Mouse (Mus musculus) neural tube, embryonic 14.5 days (tissue): ENCODE data around the gene Ermap. TPM values are rescaled to one million over a fixed set of nuclear protein-coding genes. Genes with fewer than 3 reads are reported as not detected.

Experiments
- ATAC-seq: fragments of 200-750 bp; cut with Nextera tagmentation; 2 replicates; pipeline ENCODE4 v1.8.0; 2017; ENCODE audit warnings: low read depth, mild to moderate bottlenecking, moderate TSS enrichment, moderate library complexity
- H3K27ac ChIP-seq: fragments of 300-500 bp; sonication (generic); 2 replicates; pipeline ENCODE4 v1.5.1; 2014; ENCODE audit warnings: low read depth, mild to moderate bottlenecking, control low read depth, low read length, moderate library complexity, mixed read lengths
- H3K27me3 ChIP-seq: fragments of 300-500 bp; sonication (generic); 2 replicates; pipeline ENCODE4 v1.6.1; 2014; ENCODE audit warnings: low read length; ENCODE audit not compliant: control insufficient read depth, insufficient read depth
- H3K36me3 ChIP-seq: fragments of 300-500 bp; sonication (generic); 2 replicates; pipeline ENCODE4 v1.6.1; 2014; ENCODE audit warnings: low read length, mixed read lengths; ENCODE audit not compliant: control insufficient read depth, insufficient read depth
- H3K4me1 ChIP-seq: fragments of 300-500 bp; sonication (generic); 2 replicates; pipeline ENCODE4 v1.6.1; 2014; ENCODE audit warnings: low read length; ENCODE audit not compliant: control insufficient read depth, insufficient read depth
- H3K4me2 ChIP-seq: fragments of 300-500 bp; sonication (generic); 2 replicates; pipeline ENCODE4 v1.6.1; 2014; ENCODE audit warnings: mild to moderate bottlenecking, low read depth, low read length, control low read depth
- H3K4me3 ChIP-seq: fragments of 300-500 bp; sonication (generic); 2 replicates; pipeline ENCODE4 v1.5.1; 2014; ENCODE audit warnings: low read depth, low read length, control low read depth, mixed read lengths
- H3K9ac ChIP-seq: fragments of 300-500 bp; sonication (generic); replicated peaks from 2 replicates; pipeline ENCODE4 v1.6.1; 2014; ENCODE audit warnings: low read depth, mild to moderate bottlenecking, control low read depth, low read length, mixed read lengths
- H3K9me3 ChIP-seq: fragments of 300-500 bp; sonication (generic); 2 replicates; pipeline ENCODE4 v1.6.1; 2016; ENCODE audit warnings: low read length; ENCODE audit not compliant: control insufficient read depth
- WGBS: fragments of 180-500 bp; shearing (Covaris S2); extraction: QIAGEN DNeasy Blood & Tissue Kit; methylation state at CpG from one replicate; pipeline ENCODE4 v1.1.7; 2014; 5-methylcytosine and 5-hydroxymethylcytosine counted together
- polyA plus RNA-seq: library from polyadenylated mRNA; unstranded; fragments of >200 nt; fragmentation: Nextera tagmentation; extraction: Ambion mirVana; gene quantifications from 2 replicates; pipeline ENCODE4 v1.2.1, GENCODE M21; 2014

Ermap gene
- polyA plus RNA-seq, 1 experiment from 2014 or later: 1.2 TPM

- no peak overlapping the region for H3K4me3 ChIP-seq
- no peaks in the 10 kb centered on the region for H3K9me3 ChIP-seq
- H3K27me3 ChIP-seq: no peaks in the 10 kb centered on the region
- no peak overlapping the region for H3K4me2 ChIP-seq
- no peaks in the 10 kb centered on the region for H3K36me3 ChIP-seq
- no peak for ATAC-seq
- H3K9ac ChIP-seq: no peak overlapping the region
- H3K27ac ChIP-seq: no peak overlapping the region
- no peaks in the 10 kb centered on the region for H3K4me1 ChIP-seq
- 39% methylated on average over 2 of the region's 2 CpGs for WGBS
These were observed 32.6 kb downstream of the Ermap start for GRCm38 (mm10) chr4:119157186-119157585.

- no peak overlapping the region for H3K27ac ChIP-seq
- H3K4me2 ChIP-seq: no peak overlapping the region
- H3K27me3 ChIP-seq: no peaks in the 10 kb centered on the region
- WGBS: 87% methylated on average over 11 of the region's 11 CpGs
- no peaks in the 10 kb centered on the region for H3K36me3 ChIP-seq
- no peak overlapping the region for H3K9ac ChIP-seq
- no peak overlapping the region for H3K4me3 ChIP-seq
- H3K4me1 ChIP-seq: no peaks in the 10 kb centered on the region
- no peaks in the 10 kb centered on the region for H3K9me3 ChIP-seq
- ATAC-seq: no peak
These were observed 41.1 kb downstream of the Ermap start for GRCm38 (mm10) chr4:119148741-119149140.

- no peaks in the 10 kb centered on the region for H3K4me1 ChIP-seq
- ATAC-seq: no peak
- H3K4me3 ChIP-seq: no peak overlapping the region
- no peak overlapping the region for H3K4me2 ChIP-seq
- H3K27ac ChIP-seq: no peak overlapping the region
- no peak overlapping the region for H3K9ac ChIP-seq
- 91% methylated on average over 5 of the region's 5 CpGs for WGBS
- no peaks in the 10 kb centered on the region for H3K27me3 ChIP-seq
- no peaks in the 10 kb centered on the region for H3K36me3 ChIP-seq
- no peaks in the 10 kb centered on the region for H3K9me3 ChIP-seq
These were observed 42.5 kb downstream of the Ermap start for GRCm38 (mm10) chr4:119147347-119147746.

- H3K9me3 ChIP-seq: no peaks in the 10 kb centered on the region
- H3K36me3 ChIP-seq: no peaks in the 10 kb centered on the region
- no peak overlapping the region for H3K27ac ChIP-seq
- no peaks in the 10 kb centered on the region for H3K27me3 ChIP-seq
- no peaks in the 10 kb centered on the region for H3K4me1 ChIP-seq
- WGBS: 87% methylated on average over 7 of the region's 7 CpGs
- H3K4me2 ChIP-seq: no peak overlapping the region
- H3K9ac ChIP-seq: no peak overlapping the region
- ATAC-seq: no peak
- H3K4me3 ChIP-seq: no peak overlapping the region
These were observed 43.0 kb downstream of the Ermap start for GRCm38 (mm10) chr4:119146816-119147215.

GRCm38 (mm10) chr4:119142230-119142871, 47.5 kb downstream of the Ermap start:
- peak overlapping the region; percentile 41 for H3K4me2 ChIP-seq

GRCm38 (mm10) chr4:119141191-119141590, 48.6 kb downstream of the Ermap start:
- no peak overlapping the region for H3K4me3 ChIP-seq

More at GRCm38 (mm10) chr4:119142230-119142871, 47.5 kb downstream of the Ermap start:
- Histone ChIP-seq H3K9me3 (no peaks in the 10 kb centered on the region), H3K9ac (no peak overlapping the region; the same call in 1 of the 2 replicates), H3K36me3 (no peaks in the 10 kb centered on the region), H3K4me3 (peak overlapping the region; percentile 15; the same call in 1 of the 2 replicates), H3K4me1 (peaks cover 3% of the 10 kb centered on the region; the same call in 1 of the 2 replicates), H3K27me3 (no peaks in the 10 kb centered on the region), H3K27ac (no peak overlapping the region)
- WGBS: 21% methylated on average over 24 of the region's 24 CpGs
- ATAC-seq: peak; percentile 75

GRCm38 (mm10) chr4:119140126-119140525, 49.7 kb downstream of the Ermap start:
- WGBS: 43% methylated on average over 3 of the region's 3 CpGs
- Histone ChIP-seq H3K4me1 (peaks cover 3% of the 10 kb centered on the region; the same call in 1 of the 2 replicates), H3K9me3 (no peaks in the 10 kb centered on the region), H3K4me3 (no peak overlapping the region), H3K27me3 (no peaks in the 10 kb centered on the region), H3K9ac (no peak overlapping the region), H3K36me3 (0 out of 2 replicates have a peak, but pooled peaks cover 8% of the 10 kb centered on the region), H3K27ac (no peak overlapping the region), H3K4me2 (no peak overlapping the region)
- no peak for ATAC-seq

More at GRCm38 (mm10) chr4:119141191-119141590, 48.6 kb downstream of the Ermap start:
- Histone ChIP-seq H3K9me3 (no peaks in the 10 kb centered on the region), H3K9ac (no peak overlapping the region), H3K27ac (no peak overlapping the region), H3K4me2 (no peak overlapping the region), H3K36me3 (no peaks in the 10 kb centered on the region), H3K27me3 (no peaks in the 10 kb centered on the region), H3K4me1 (peaks cover 3% of the 10 kb centered on the region; the same call in 1 of the 2 replicates)
- no peak for ATAC-seq
- 49% methylated on average over 10 of the region's 10 CpGs for WGBS

- 53% methylated on average over 8 of the region's 8 CpGs for WGBS
- no peak overlapping the region for H3K27ac ChIP-seq
- H3K36me3 ChIP-seq: peaks cover 17% of the 10 kb centered on the region
- peaks cover 3% of the 10 kb centered on the region; the same call in 1 of the 2 replicates for H3K4me1 ChIP-seq
- no peak for ATAC-seq
- H3K9me3 ChIP-seq: no peaks in the 10 kb centered on the region
- no peaks in the 10 kb centered on the region for H3K27me3 ChIP-seq
- no peak overlapping the region for H3K9ac ChIP-seq
- peak overlapping the region; percentile 20; the same call in 1 of the 2 replicates for H3K4me3 ChIP-seq
- peak overlapping the region; percentile 58 for H3K4me2 ChIP-seq
These were observed 51.0 kb downstream of the Ermap start for GRCm38 (mm10) chr4:119138776-119139175.

- Histone ChIP-seq H3K4me2 (peak overlapping the region; percentile 58), H3K9me3 (no peaks in the 10 kb centered on the region), H3K4me1 (peaks cover 3% of the 10 kb centered on the region; the same call in 1 of the 2 replicates), H3K36me3 (peaks cover 21% of the 10 kb centered on the region), H3K27me3 (no peaks in the 10 kb centered on the region), H3K9ac (peak overlapping the region; percentile 37; the same call in 1 of the 2 replicates), H3K27ac (no peak overlapping the region), H3K4me3 (peak overlapping the region; percentile 20; the same call in 1 of the 2 replicates)
- WGBS: 5% methylated on average over 18 of the region's 18 CpGs
- peak; percentile 92 for ATAC-seq
These were observed 51.6 kb downstream of the Ermap start for GRCm38 (mm10) chr4:119138171-119138570.
